Mouse (Mus musculus): ENCODE measurements around the gene Zfp963. TPM values are rescaled to one million over a fixed set of nuclear protein-coding genes. Genes with fewer than 3 reads are reported as not detected.
A peak's percentile ranks its signal among the peaks of the same experiment; 100 is the strongest.

The Zfp963 gene
- total RNA-seq (2017): 6.5 to 9.4 TPM (median 7.6 TPM) in 3 replicates

GRCm38 (mm10) chr8:69749544-69750454, at the start of gene Zfp963:
Gene Zfp963, minus strand, starts transcription at chr8:69749970.
- ATAC-seq (replicated peaks; ENCODE audit: insufficient number of reproducible peaks, low FRiP score, low TSS enrichment, poor library complexity, severe bottlenecking): peak; percentile 97

- ATAC-seq (replicated peaks; ENCODE audit: insufficient number of reproducible peaks, low FRiP score, low TSS enrichment, poor library complexity, severe bottlenecking): no peak
Measured at GRCm38 (mm10) chr8:69799261-69799660, 49.5 kb upstream of the Zfp963 start.

- no peak for ATAC-seq (replicated peaks; ENCODE audit: insufficient number of reproducible peaks, low FRiP score, low TSS enrichment, poor library complexity, severe bottlenecking)
Measured at GRCm38 (mm10) chr8:69797661-69798060, 47.9 kb upstream of the Zfp963 start.

- ATAC-seq (replicated peaks; ENCODE audit: insufficient number of reproducible peaks, low FRiP score, low TSS enrichment, poor library complexity, severe bottlenecking): no peak
Measured at GRCm38 (mm10) chr8:69796721-69797345, 47.1 kb upstream of the Zfp963 start.

GRCm38 (mm10) chr8:69794901-69795300, 45.1 kb upstream of the Zfp963 start:
- ATAC-seq (replicated peaks; ENCODE audit: insufficient number of reproducible peaks, low FRiP score, low TSS enrichment, poor library complexity, severe bottlenecking): no peak

- ATAC-seq (replicated peaks; ENCODE audit: insufficient number of reproducible peaks, low FRiP score, low TSS enrichment, poor library complexity, severe bottlenecking): no peak
Measured at GRCm38 (mm10) chr8:69794096-69794495, 44.3 kb upstream of the Zfp963 start.

- ATAC-seq (replicated peaks; ENCODE audit: insufficient number of reproducible peaks, low FRiP score, low TSS enrichment, poor library complexity, severe bottlenecking): no peak
Measured at GRCm38 (mm10) chr8:69793666-69794065, 43.9 kb upstream of the Zfp963 start.

GRCm38 (mm10) chr8:69791415-69792068, 41.8 kb upstream of the Zfp963 start:
- no peak for ATAC-seq (replicated peaks; ENCODE audit: insufficient number of reproducible peaks, low FRiP score, low TSS enrichment, poor library complexity, severe bottlenecking)

- ATAC-seq (replicated peaks; ENCODE audit: insufficient number of reproducible peaks, low FRiP score, low TSS enrichment, poor library complexity, severe bottlenecking): peak; percentile 93
Measured at GRCm38 (mm10) chr8:69790773-69791367, 41.1 kb upstream of the Zfp963 start, which contains the start of the genes Atp13a1 and Zfp866. Gene Atp13a1, plus strand, starts transcription at chr8:69791163. Gene Zfp866, minus strand, starts transcription at chr8:69791178.

- no peak for ATAC-seq (replicated peaks; ENCODE audit: insufficient number of reproducible peaks, low FRiP score, low TSS enrichment, poor library complexity, severe bottlenecking)
Measured at GRCm38 (mm10) chr8:69790364-69790763, 40.6 kb upstream of the Zfp963 start.

GRCm38 (mm10) chr8:69789731-69790130, 40.0 kb upstream of the Zfp963 start:
- no peak for ATAC-seq (replicated peaks; ENCODE audit: insufficient number of reproducible peaks, low FRiP score, low TSS enrichment, poor library complexity, severe bottlenecking)

GRCm38 (mm10) chr8:69789105-69789504, 39.3 kb upstream of the Zfp963 start:
- no peak for ATAC-seq (replicated peaks; ENCODE audit: insufficient number of reproducible peaks, low FRiP score, low TSS enrichment, poor library complexity, severe bottlenecking)

GRCm38 (mm10) chr8:69777111-69777510, 27.3 kb upstream of the Zfp963 start:
- no peak for ATAC-seq (replicated peaks; ENCODE audit: insufficient number of reproducible peaks, low FRiP score, low TSS enrichment, poor library complexity, severe bottlenecking)

- no peak for ATAC-seq (replicated peaks; ENCODE audit: insufficient number of reproducible peaks, low FRiP score, low TSS enrichment, poor library complexity, severe bottlenecking)
Measured at GRCm38 (mm10) chr8:69775149-69775534, 25.4 kb upstream of the Zfp963 start.

- ATAC-seq (replicated peaks; ENCODE audit: insufficient number of reproducible peaks, low FRiP score, low TSS enrichment, poor library complexity, severe bottlenecking): peak; percentile 99
Measured at GRCm38 (mm10) chr8:69774503-69775148, 24.9 kb upstream of the Zfp963 start, which contains the start of gene Gm20422. Gene Gm20422, minus strand, starts transcription at chr8:69774886.

GRCm38 (mm10) chr8:69772106-69772505, 22.3 kb upstream of the Zfp963 start:
- ATAC-seq (replicated peaks; ENCODE audit: insufficient number of reproducible peaks, low FRiP score, low TSS enrichment, poor library complexity, severe bottlenecking): no peak

- no peak for ATAC-seq (replicated peaks; ENCODE audit: insufficient number of reproducible peaks, low FRiP score, low TSS enrichment, poor library complexity, severe bottlenecking)
Measured at GRCm38 (mm10) chr8:69771221-69771620, 21.5 kb upstream of the Zfp963 start.

GRCm38 (mm10) chr8:69761814-69762445, 12.2 kb upstream of the Zfp963 start:
- no peak for ATAC-seq (replicated peaks; ENCODE audit: insufficient number of reproducible peaks, low FRiP score, low TSS enrichment, poor library complexity, severe bottlenecking)
